Mouse (Mus musculus) C2C12 (cell line): ENCODE data around the gene Map3k4. TPM values are rescaled to one million over a fixed set of nuclear protein-coding genes. Genes with fewer than 3 reads are reported as not detected.

Experiments
- H3K27me3 ChIP-seq: one replicate; pipeline ENCODE4 v1.6.1; 2011; ENCODE audit not compliant: control insufficient read depth, insufficient read depth, insufficient read length
- H3K36me3 ChIP-seq: one replicate; pipeline ENCODE4 v1.6.1; 2011; ENCODE audit not compliant: control insufficient read depth, insufficient read depth
- H3K4me3 ChIP-seq: one replicate; pipeline ENCODE4 v1.5.1; 2011; ENCODE audit warnings: mild to moderate bottlenecking, control low read depth; ENCODE audit not compliant: poor library complexity, insufficient read depth, severe bottlenecking
- H3K79me2 ChIP-seq: one replicate; pipeline ENCODE4 v1.6.1; 2011; ENCODE audit not compliant: control insufficient read depth, insufficient read depth
- H3K79me3 ChIP-seq: one replicate; pipeline ENCODE4 v1.6.1; 2011; ENCODE audit warnings: low read depth, control low read depth
- H3ac ChIP-seq: one replicate; pipeline ENCODE3; 2011; ENCODE audit warnings: low read depth; ENCODE audit not compliant: control insufficient read depth, insufficient read length
- CEBPB ChIP-seq: IDR thresholded peaks from one replicate; pipeline ENCODE4 v1.6.1; 2011; ENCODE audit warnings: low read depth, mild to moderate bottlenecking, control low read depth, moderate library complexity
- CTCF ChIP-seq: IDR thresholded peaks from one replicate; pipeline ENCODE4 v1.5.1; 2011; ENCODE audit not compliant: control insufficient read depth, insufficient read depth, insufficient read length
- FOSL1 ChIP-seq: IDR thresholded peaks from one replicate; pipeline ENCODE4 v1.8.0; 2011; ENCODE audit warnings: mild to moderate bottlenecking, low read length; ENCODE audit not compliant: poor library complexity, insufficient read depth, severe bottlenecking
- MAX ChIP-seq: IDR thresholded peaks from one replicate; pipeline ENCODE4 v1.6.1; 2011; ENCODE audit warnings: mild to moderate bottlenecking, control low read depth
- MYOD1 ChIP-seq: IDR thresholded peaks from one replicate; pipeline ENCODE4 v1.6.1; 2011; ENCODE audit warnings: low read depth; ENCODE audit not compliant: control insufficient read depth, insufficient read length
- MYOG ChIP-seq: IDR thresholded peaks from one replicate; pipeline ENCODE4 v1.6.1; 2011; ENCODE audit not compliant: control insufficient read depth, insufficient read length; ENCODE audit errors: extremely low read depth
- USF1 ChIP-seq: IDR thresholded peaks from one replicate; pipeline ENCODE4 v1.6.1; 2011; ENCODE audit warnings: low read depth, mild to moderate bottlenecking, control low read depth, moderate library complexity
- polyA plus RNA-seq: library from polyadenylated mRNA; unstranded; fragments of >200 nt; fragmentation: generic; extraction: Trizol; gene quantifications from one replicate; pipeline ENCODE4 v1.2.1, GENCODE M21; 2012; ENCODE audit warnings: missing spikeins

Map3k4 gene
- polyA plus RNA-seq, 1 experiment, result 20.9 TPM

DNA sequence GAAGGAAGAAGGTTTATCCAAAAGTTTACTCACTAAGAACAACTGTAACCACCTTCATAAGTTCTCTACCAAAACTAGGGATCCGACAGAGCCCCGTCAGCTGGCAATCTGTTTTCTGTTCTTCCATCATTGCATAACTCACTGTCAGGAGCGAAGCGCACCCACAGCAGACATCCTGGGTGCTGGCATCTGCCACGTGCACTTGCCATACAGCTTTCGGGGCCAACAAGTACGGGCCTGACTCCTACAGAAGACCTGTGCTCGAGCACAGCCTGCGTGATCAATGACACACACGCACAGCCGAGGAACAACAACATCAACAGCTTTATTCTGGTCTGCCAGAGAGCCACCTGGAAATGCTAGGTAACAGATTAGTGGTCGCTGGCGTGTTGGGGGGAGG lies 2.3 kb downstream of the Map3k4 start:
- H3K27me3 ChIP-seq, result no peaks in the 10 kb centered on the region
- H3ac ChIP-seq, result no peak overlapping the region
- H3K36me3 ChIP-seq, result no peaks in the 10 kb centered on the region
- H3K79me2 ChIP-seq, result peaks cover 68% of the 10 kb centered on the region
- TF ChIP-seq USF1 (no peak), MAX (no peak), FOSL1 (no peak), CTCF (no peak), MYOG (no peak), MYOD1 (no peak), CEBPB (no peak)
- H3K79me3 ChIP-seq, result peaks cover 24% of the 10 kb centered on the region
- no peak overlapping the region for H3K4me3 ChIP-seq

DNA sequence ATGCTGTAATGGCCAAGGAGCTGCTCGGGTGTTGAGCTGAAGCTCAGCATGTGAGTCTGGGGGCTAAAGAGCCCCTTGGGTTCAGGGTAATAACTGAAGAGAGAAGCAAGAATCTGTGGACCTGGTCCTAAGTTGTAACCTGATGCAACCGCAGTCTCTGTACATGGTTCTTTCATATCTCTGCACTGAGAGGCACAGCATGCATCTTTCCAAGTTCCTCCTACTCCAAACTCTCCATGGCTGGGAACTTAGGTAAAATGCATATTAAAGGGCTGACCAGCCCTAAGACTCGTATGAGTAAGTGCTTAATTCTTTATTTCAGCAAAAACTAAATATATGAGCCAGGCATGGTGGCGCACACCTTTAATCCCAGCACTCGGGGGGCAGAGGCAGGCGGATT lies 6.3 kb downstream of the Map3k4 start:
- Histone ChIP-seq H3K36me3 (no peaks in the 10 kb centered on the region), H3K79me3 (peaks cover 44% of the 10 kb centered on the region), H3ac (no peak overlapping the region), H3K27me3 (no peaks in the 10 kb centered on the region), H3K4me3 (no peak overlapping the region), H3K79me2 (peaks cover 95% of the 10 kb centered on the region)
- TF ChIP-seq MYOD1 (no peak), MYOG (no peak), MAX (no peak), CTCF (no peak), FOSL1 (no peak)

DNA sequence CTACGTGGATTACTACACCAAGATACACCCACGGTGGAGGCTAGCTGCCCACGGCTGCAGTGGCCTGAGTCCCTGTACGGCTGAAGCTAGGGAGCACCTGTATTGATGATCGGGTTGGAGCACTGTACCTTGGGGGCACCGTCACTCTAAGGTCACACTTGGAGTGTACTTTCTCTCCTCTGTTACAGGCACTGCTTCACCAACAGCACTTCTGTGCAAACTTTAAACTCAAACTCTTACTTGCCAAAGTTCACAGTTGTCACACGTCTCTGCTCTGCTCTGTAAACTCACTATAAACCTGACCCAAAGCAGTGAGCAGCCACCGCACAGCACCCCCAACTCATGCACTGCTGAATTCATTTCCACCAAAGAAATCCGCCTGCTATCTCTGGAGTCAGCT lies 9.1 kb downstream of the Map3k4 start:
- Histone ChIP-seq H3ac (no peak overlapping the region), H3K79me2 (peaks cover 88% of the 10 kb centered on the region), H3K79me3 (peaks cover 35% of the 10 kb centered on the region), H3K27me3 (no peaks in the 10 kb centered on the region), H3K4me3 (no peak overlapping the region), H3K36me3 (no peaks in the 10 kb centered on the region)
- no peak for TF ChIP-seq MYOD1
- no peak for TF ChIP-seq USF1
- no peak for TF ChIP-seq CTCF
- TF ChIP-seq MYOG, result no peak
- TF ChIP-seq CEBPB, result no peak
- TF ChIP-seq FOSL1, result no peak
- TF ChIP-seq MAX, result no peak

DNA sequence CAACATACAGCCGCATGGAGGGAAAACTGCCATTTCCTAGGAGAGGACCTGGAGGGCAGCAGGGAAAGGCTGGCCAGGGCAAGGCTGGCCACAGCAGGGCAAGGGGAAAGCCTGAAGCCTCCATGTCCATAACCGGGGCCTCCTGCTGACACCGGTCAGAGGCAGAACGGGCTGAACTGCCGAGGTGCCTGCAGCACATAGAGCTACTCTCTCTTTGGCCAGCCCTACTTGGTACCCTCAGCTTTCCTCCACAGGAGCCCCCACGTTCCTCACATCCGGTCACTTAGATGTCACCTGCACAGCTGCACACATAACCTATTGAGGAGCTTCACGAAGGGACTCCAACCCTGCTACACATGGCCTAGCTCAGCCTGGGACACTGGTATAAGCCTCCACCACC lies 9.5 kb downstream of the Map3k4 start:
- H3K27me3 ChIP-seq, result no peaks in the 10 kb centered on the region
- H3K4me3 ChIP-seq, result no peak overlapping the region
- H3K79me2 ChIP-seq, result peaks cover 83% of the 10 kb centered on the region
- no peaks in the 10 kb centered on the region for H3K36me3 ChIP-seq
- TF ChIP-seq FOSL1 (no peak), MAX (no peak), USF1 (no peak), CEBPB (no peak), MYOD1 (no peak), MYOG (no peak), CTCF (no peak)
- no peak overlapping the region for H3ac ChIP-seq
- H3K79me3 ChIP-seq, result peaks cover 32% of the 10 kb centered on the region

DNA sequence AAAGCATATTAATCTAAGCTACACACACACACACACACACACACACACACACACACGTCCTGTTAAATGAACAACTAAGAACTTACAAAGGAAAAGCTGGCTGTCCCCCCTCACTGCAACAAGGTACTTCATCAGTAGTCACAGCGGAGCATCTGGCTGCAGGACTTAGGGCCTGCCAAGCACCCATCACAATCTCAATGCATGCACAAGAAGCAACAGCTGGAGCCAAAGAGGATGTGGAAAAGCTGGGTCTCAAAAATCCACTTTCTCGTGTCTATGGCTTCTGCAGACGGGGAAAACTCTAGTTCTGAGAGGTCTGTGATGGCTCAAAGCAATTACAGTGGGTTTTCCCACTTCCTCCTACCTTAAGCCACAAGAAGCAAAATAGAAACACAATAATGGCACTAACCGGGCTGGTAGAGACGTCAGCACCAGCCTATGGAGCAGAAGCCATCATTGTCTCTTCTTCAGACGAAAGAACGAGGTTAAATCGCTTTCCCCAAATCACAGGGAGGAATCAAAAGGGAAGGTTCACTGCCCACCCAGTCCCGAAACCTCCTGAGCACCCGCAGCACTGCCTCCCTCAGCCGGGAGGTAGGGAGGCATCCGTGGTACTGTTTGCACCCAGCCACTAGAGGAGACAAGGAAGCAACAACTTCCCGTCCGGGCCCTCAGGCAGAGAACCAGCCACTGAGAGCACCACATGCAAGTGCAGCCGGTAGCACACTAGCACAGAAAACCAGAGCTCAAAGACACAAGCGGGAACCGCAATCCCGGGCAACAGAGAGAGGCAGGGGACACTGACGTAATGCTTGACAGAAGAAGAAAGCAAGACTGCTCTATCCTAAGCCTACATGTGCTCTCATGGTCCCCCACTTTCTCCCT lies 11.1 kb downstream of the Map3k4 start:
- Histone ChIP-seq H3K4me3 (no peak overlapping the region), H3K36me3 (no peaks in the 10 kb centered on the region), H3K79me2 (peaks cover 85% of the 10 kb centered on the region), H3K79me3 (peaks cover 30% of the 10 kb centered on the region), H3K27me3 (no peaks in the 10 kb centered on the region), H3ac (no peak overlapping the region)
- TF ChIP-seq CEBPB (no peak), FOSL1 (no peak), MAX (no peak), MYOG (no peak), USF1 (no peak), MYOD1 (no peak), CTCF (no peak)
